Mouse (Mus musculus) heart, embryonic 11.5 days (tissue): ENCODE data around the gene Dusp14. TPM values are rescaled to one million over a fixed set of nuclear protein-coding genes. Genes with fewer than 3 reads are reported as not detected.

Source experiments
- ATAC-seq: fragments of 200-750 bp; cut with Nextera tagmentation; replicated peaks from 2 replicates; pipeline ENCODE4 v1.8.0; 2017; ENCODE audit warnings: moderate library complexity; ENCODE audit not compliant: insufficient number of reproducible peaks, low FRiP score, low TSS enrichment
- H3K27ac ChIP-seq: fragments of 300-500 bp; sonication (generic); 2 replicates; pipeline ENCODE4 v1.5.1; 2014; ENCODE audit warnings: mild to moderate bottlenecking, low read depth, low read length
- H3K27me3 ChIP-seq: fragments of 300-500 bp; sonication (generic); 2 replicates; pipeline ENCODE4 v1.6.1; 2014; ENCODE audit warnings: mild to moderate bottlenecking, low read length, mixed read lengths; ENCODE audit not compliant: control insufficient read depth, insufficient read depth
- H3K36me3 ChIP-seq: fragments of 300-500 bp; sonication (generic); 2 replicates; pipeline ENCODE4 v1.6.1; 2014; ENCODE audit warnings: mild to moderate bottlenecking, low read length, moderate library complexity, mixed read lengths; ENCODE audit not compliant: control insufficient read depth, insufficient read depth
- H3K4me1 ChIP-seq: fragments of 300-500 bp; sonication (generic); 2 replicates; pipeline ENCODE4 v1.6.1; 2014; ENCODE audit warnings: low read length; ENCODE audit not compliant: control insufficient read depth, insufficient read depth
- H3K4me2 ChIP-seq: fragments of 300-500 bp; sonication (generic); 2 replicates; pipeline ENCODE4 v1.6.1; 2014; ENCODE audit warnings: mild to moderate bottlenecking, moderate library complexity
- H3K4me3 ChIP-seq: fragments of 300-500 bp; sonication (generic); 2 replicates; pipeline ENCODE4 v1.5.1; 2014; ENCODE audit warnings: low read depth, low read length
- H3K9ac ChIP-seq: fragments of 300-500 bp; sonication (generic); 2 replicates; pipeline ENCODE4 v1.6.1; 2014; ENCODE audit warnings: mild to moderate bottlenecking, low read depth, low read length, moderate library complexity
- H3K9me3 ChIP-seq: fragments of 300-500 bp; sonication (generic); replicated peaks from 2 replicates; pipeline ENCODE4 v1.6.1; 2016; ENCODE audit warnings: low read length; ENCODE audit not compliant: control insufficient read depth
- WGBS: fragments of 180-500 bp; shearing (Covaris S2); extraction: QIAGEN DNeasy Blood & Tissue Kit; methylation state at CpG from one replicate; pipeline ENCODE4 v1.1.7; 2014; ENCODE audit not compliant: insufficient replicate concordance; 5-methylcytosine and 5-hydroxymethylcytosine counted together
- polyA plus RNA-seq: library from polyadenylated mRNA; unstranded; fragments of >200 nt; fragmentation: Nextera tagmentation; extraction: Ambion mirVana; gene quantifications from 2 replicates; pipeline ENCODE4 v1.2.1, GENCODE M21; 2014

Gene Dusp14
- polyA plus RNA-seq, 1 experiment from 2014 or later, result 6.3 TPM

GRCm38 (mm10) chr11:84044988-84045387 lies 24.1 kb downstream of the Dusp14 start:
- 17% methylated on average over 1 of the region's 1 CpGs for WGBS
- Histone ChIP-seq H3K9ac (no peak overlapping the region), H3K4me3 (no peak overlapping the region), H3K27ac (no peak overlapping the region), H3K9me3 (no peaks in the 10 kb centered on the region), H3K4me1 (no peaks in the 10 kb centered on the region; the same call in 1 of the 2 replicates), H3K36me3 (no peaks in the 10 kb centered on the region), H3K27me3 (no peaks in the 10 kb centered on the region), H3K4me2 (no peak overlapping the region)
- ATAC-seq, result no peak

DNA sequence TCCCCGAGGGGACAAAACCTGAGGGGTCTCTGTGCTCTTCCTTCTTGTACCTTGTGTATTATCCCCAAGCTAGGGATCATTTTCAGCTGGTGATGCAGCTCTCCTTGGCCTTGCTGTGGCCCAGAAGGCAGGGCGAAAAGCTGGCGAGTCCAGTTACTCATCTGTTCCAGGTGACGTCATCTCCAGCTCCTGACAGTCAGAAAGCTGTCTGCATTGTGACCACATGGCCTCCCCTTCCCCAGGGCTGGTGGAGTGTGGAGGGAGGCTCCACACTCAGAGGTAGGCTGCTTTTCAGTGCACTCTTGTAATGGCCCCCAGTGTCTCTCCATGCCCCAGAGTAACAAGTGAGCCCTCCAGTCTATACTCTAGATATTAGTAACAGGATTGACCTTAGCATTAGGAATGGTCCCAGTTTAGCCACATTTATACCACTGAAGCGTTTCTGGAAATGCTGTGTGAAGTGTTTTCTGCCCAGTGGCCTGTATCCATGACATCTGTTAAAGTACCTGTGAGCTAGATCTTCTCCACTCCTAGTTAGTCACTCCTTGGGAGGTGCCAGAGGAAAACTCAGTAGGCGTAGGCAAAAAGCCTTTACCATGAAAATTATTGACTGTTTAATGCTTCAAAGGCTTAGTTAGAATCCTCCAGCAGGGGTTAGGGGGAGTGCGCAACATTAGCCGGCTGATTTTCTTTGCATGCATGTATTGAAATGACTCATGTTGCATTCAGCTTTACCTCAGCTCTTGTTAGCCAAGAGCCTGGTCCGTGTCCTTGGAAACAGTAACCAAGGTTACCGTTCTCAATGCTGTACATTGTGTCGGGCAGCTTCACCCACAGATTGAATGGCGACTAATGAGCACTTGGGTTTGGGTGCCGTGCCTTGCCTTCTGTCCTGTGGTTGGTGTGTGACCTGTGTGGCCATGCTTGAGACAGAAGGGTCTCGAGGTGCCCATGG lies 26.0 kb downstream of the Dusp14 start:
- whole genome bisulfite sequencing, result 78% methylated on average over 14 of the region's 14 CpGs
- Histone ChIP-seq H3K4me3 (no peak overlapping the region), H3K36me3 (no peaks in the 10 kb centered on the region), H3K9me3 (no peaks in the 10 kb centered on the region), H3K27me3 (no peaks in the 10 kb centered on the region), H3K4me1 (no peaks in the 10 kb centered on the region; the same call in 1 of the 2 replicates), H3K4me2 (no peak overlapping the region), H3K9ac (no peak overlapping the region), H3K27ac (no peak overlapping the region)
- no peak for ATAC-seq

GRCm38 (mm10) chr11:84040621-84041020 lies 28.4 kb downstream of the Dusp14 start:
- no peaks in the 10 kb centered on the region for H3K27me3 ChIP-seq
- no peak for ATAC-seq
- 63% methylated on average over 6 of the region's 6 CpGs for WGBS
- no peaks in the 10 kb centered on the region; the same call in 1 of the 2 replicates for H3K4me1 ChIP-seq
- no peaks in the 10 kb centered on the region for H3K9me3 ChIP-seq
- no peaks in the 10 kb centered on the region for H3K36me3 ChIP-seq
- no peak overlapping the region for H3K9ac ChIP-seq
- H3K4me3 ChIP-seq, result no peak overlapping the region
- no peak overlapping the region for H3K4me2 ChIP-seq
- no peak overlapping the region for H3K27ac ChIP-seq

DNA sequence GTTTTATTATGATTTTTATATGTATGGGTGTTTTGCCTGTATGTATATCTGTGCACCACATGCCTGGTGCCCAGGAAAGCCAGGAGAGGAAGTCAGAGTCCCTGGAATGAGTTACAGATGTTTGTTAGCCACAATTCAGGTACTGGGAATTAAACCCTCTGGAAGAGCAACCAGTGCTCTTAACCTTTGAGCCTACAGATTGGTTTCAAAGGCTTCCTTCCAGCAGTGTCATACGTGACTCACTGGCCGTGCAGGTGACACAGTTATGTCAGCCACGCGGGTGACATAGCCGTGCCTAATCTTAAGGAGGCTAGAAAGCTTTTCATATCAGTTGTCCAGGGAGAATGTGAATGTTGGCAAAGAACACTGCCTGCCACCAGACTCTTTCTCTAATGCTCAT lies 35.4 kb downstream of the Dusp14 start:
- Histone ChIP-seq H3K27me3 (peaks cover 10% of the 10 kb centered on the region; the same call in 1 of the 2 replicates), H3K27ac (no peak overlapping the region), H3K4me2 (no peak overlapping the region), H3K36me3 (no peaks in the 10 kb centered on the region), H3K9me3 (no peaks in the 10 kb centered on the region), H3K4me1 (0 out of 2 replicates have a peak, but pooled peaks cover 2% of the 10 kb centered on the region), H3K4me3 (no peak overlapping the region), H3K9ac (no peak overlapping the region)
- ATAC-seq, result no peak
- WGBS, result 68% methylated on average over 5 of the region's 5 CpGs

DNA sequence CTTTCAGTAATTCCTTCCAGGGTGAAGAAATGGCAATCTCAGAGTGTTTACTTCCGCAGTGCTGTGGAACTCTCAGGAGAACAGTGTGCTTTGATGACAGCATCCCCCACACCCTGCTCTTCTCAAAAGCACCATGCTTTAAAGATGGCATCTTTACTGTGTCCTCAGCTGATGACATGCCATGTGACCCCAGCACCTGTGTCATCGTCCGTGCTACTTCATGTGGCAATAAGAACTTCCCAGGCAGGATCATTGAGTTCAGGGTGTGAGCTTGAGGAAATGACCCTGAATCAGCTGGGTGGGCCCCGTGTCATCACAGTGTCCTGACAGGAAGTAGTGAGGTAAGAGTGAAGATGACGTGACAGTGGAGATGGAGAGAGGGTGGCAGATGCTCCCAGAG lies 36.5 kb downstream of the Dusp14 start:
- Histone ChIP-seq H3K27me3 (peaks cover 10% of the 10 kb centered on the region; the same call in 1 of the 2 replicates), H3K4me2 (no peak overlapping the region), H3K9ac (no peak overlapping the region), H3K36me3 (no peaks in the 10 kb centered on the region), H3K4me1 (peaks cover 10% of the 10 kb centered on the region; the same call in 1 of the 2 replicates), H3K27ac (no peak overlapping the region), H3K4me3 (no peak overlapping the region), H3K9me3 (no peaks in the 10 kb centered on the region)
- WGBS, result 73% methylated on average over 5 of the region's 5 CpGs
- no peak for ATAC-seq

GRCm38 (mm10) chr11:84031971-84032370 lies 37.1 kb downstream of the Dusp14 start:
- ATAC-seq, result no peak
- Histone ChIP-seq H3K4me1 (peaks cover 10% of the 10 kb centered on the region; the same call in 1 of the 2 replicates), H3K27ac (no peak overlapping the region), H3K4me3 (no peak overlapping the region), H3K4me2 (no peak overlapping the region), H3K36me3 (peaks cover 3% of the 10 kb centered on the region; the same call in 1 of the 2 replicates), H3K9ac (no peak overlapping the region), H3K27me3 (peaks cover 10% of the 10 kb centered on the region; the same call in 1 of the 2 replicates), H3K9me3 (no peaks in the 10 kb centered on the region)
- 53% methylated on average over 9 of the region's 9 CpGs for WGBS

DNA sequence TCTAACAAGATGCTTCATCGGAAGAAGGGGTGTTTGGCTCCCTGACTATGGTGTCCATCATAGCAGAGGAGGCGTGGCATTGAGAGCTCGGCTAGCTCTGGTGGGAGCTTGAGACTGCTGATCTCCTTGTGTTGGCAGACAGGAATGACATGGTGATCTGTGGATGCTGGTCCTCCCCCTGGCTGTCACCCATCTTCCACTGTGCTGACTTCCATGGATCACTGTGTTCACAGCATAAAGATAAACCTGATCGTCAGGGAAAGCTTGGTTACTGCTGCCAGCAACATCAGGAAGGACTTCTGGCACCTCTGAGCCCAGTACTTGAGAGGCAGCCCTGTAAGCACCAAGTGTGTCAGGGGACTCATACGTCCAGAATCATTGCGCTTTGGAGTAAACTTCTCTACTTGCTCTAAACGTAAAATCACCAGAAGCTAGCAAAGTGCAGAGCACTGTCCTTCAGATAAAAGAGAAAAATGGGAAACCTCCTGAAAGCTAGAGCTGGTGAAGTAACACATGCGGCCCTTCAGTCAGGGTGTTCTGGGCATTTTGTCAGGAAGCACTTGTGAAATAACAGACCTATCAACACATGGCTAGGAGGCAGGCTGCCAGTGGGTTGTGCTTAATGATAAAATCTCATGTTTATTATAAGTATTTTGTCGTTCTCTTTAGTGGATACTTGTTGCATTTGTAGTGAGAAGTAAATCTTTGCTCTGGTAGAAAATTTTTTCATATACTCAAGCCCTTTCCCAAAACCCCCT lies 40.6 kb downstream of the Dusp14 start:
- Histone ChIP-seq H3K36me3 (peaks cover 19% of the 10 kb centered on the region), H3K4me1 (peaks cover 10% of the 10 kb centered on the region; the same call in 1 of the 2 replicates), H3K4me2 (no peak overlapping the region; the same call in 1 of the 2 replicates), H3K9ac (no peak overlapping the region), H3K9me3 (no peaks in the 10 kb centered on the region; the same call in 1 of the 2 replicates), H3K4me3 (no peak overlapping the region), H3K27me3 (peaks cover 10% of the 10 kb centered on the region; the same call in 1 of the 2 replicates), H3K27ac (no peak overlapping the region)
- ATAC-seq, result no peak
- WGBS, result 38% methylated on average over 9 of the region's 9 CpGs

- no peak overlapping the region for H3K27ac ChIP-seq
- H3K9me3 ChIP-seq, result no peaks in the 10 kb centered on the region; the same call in 1 of the 2 replicates
- WGBS, result 90% methylated on average over 5 of the region's 5 CpGs
- no peak overlapping the region for H3K4me3 ChIP-seq
- no peak for ATAC-seq
- peaks cover 10% of the 10 kb centered on the region; the same call in 1 of the 2 replicates for H3K4me1 ChIP-seq
- H3K36me3 ChIP-seq, result peaks cover 19% of the 10 kb centered on the region
- H3K27me3 ChIP-seq, result peaks cover 10% of the 10 kb centered on the region; the same call in 1 of the 2 replicates
- no peak overlapping the region for H3K4me2 ChIP-seq
- no peak overlapping the region for H3K9ac ChIP-seq
Observed at GRCm38 (mm10) chr11:84027231-84027630, 41.8 kb downstream of the Dusp14 start.
